Mouse (Mus musculus) MEL (cell line): Measurements from ENCODE around the gene Pecam1. TPM values are rescaled to one million over a fixed set of nuclear protein-coding genes. Genes with fewer than 3 reads are reported as not detected.

Source experiments
- DNase-seq: peaks from one replicate; pipeline ENCODE4 v3.0.0; 2011; ENCODE audit warnings: low read depth, low spot score
- H3K27ac ChIP-seq: 2 replicates; pipeline ENCODE4 v1.5.1; 2012; ENCODE audit warnings: low read depth, mild to moderate bottlenecking, control low read depth, low read length, moderate library complexity; ENCODE audit not compliant: control insufficient read depth
- H3K27me3 ChIP-seq, 2 experiments: fragments of 150-350 bp in 1 of 2; sonication (generic) in 1 of 2; 2 replicates each; pipeline ENCODE4 v1.6.1; 2012; ENCODE audit warnings: low read length in 2 of 2, mild to moderate bottlenecking in 2 of 2, improper control_type of control experiment in 1 of 2, moderate library complexity in 1 of 2; ENCODE audit not compliant: insufficient read depth in 2 of 2, control insufficient read depth in 1 of 2
- H3K36me3 ChIP-seq, 2 experiments: 2 replicates each; pipeline ENCODE4 v1.6.1; 2012 to 2014; ENCODE audit warnings: low read length in 2 of 2, improper control_type of control experiment in 1 of 2, inconsistent platforms in 1 of 2, mild to moderate bottlenecking in 1 of 2; ENCODE audit not compliant: insufficient read depth in 2 of 2, control insufficient read depth in 1 of 2
- H3K4me1 ChIP-seq, 2 experiments: fragments of 150-350 bp in 1 of 2; sonication (generic) in 1 of 2; 2 replicates each; pipeline ENCODE4 v1.6.1; 2012; ENCODE audit warnings: low read length in 2 of 2, improper control_type of control experiment in 1 of 2, mild to moderate bottlenecking in 1 of 2; ENCODE audit not compliant: insufficient read depth in 2 of 2, control insufficient read depth in 1 of 2
- H3K4me3 ChIP-seq, 2 experiments: fragments of 150-350 bp in 1 of 2; sonication (generic) in 1 of 2; 2 replicates each; pipeline ENCODE4 v1.5.1; 2012; ENCODE audit warnings: low read depth in 2 of 2, low read length in 2 of 2, mild to moderate bottlenecking in 2 of 2, moderate library complexity in 2 of 2, control low read depth in 1 of 2, improper control_type of control experiment in 1 of 2; ENCODE audit not compliant: control insufficient read depth in 1 of 2, insufficient read depth in 1 of 2
- H3K79me2 ChIP-seq: 2 replicates; pipeline ENCODE4 v1.6.1; 2012; ENCODE audit warnings: mild to moderate bottlenecking, low read length, moderate library complexity; ENCODE audit not compliant: control insufficient read depth, poor library complexity, insufficient read depth
- H3K9ac ChIP-seq: 2 replicates; pipeline ENCODE4 v1.6.1; 2012; ENCODE audit warnings: low read depth, mild to moderate bottlenecking, control low read depth, low read length, moderate library complexity; ENCODE audit not compliant: control insufficient read depth, poor library complexity, severe bottlenecking
- H3K9me3 ChIP-seq: fragments of 150-350 bp; sonication (generic); replicated peaks from 2 replicates; pipeline ENCODE4 v1.6.1; 2012; ENCODE audit warnings: mild to moderate bottlenecking, low read length, improper control_type of control experiment, moderate library complexity; ENCODE audit not compliant: insufficient read depth
- BHLHE40 ChIP-seq: IDR thresholded peaks from 2 replicates; pipeline ENCODE4 v1.6.1; 2012; ENCODE audit warnings: low read depth, mild to moderate bottlenecking, inconsistent platforms, low read length, improper control_type of control experiment, borderline replicate concordance
- CHD1 ChIP-seq: IDR thresholded peaks from 2 replicates; pipeline ENCODE4 v1.6.1; 2012; ENCODE audit warnings: low read depth, mild to moderate bottlenecking, inconsistent platforms, low read length, improper control_type of control experiment
- CHD2 ChIP-seq: IDR thresholded peaks from 2 replicates; pipeline ENCODE4 v1.6.1; 2011; ENCODE audit warnings: low read length, improper control_type of control experiment
- ETS1 ChIP-seq: IDR thresholded peaks from 2 replicates; pipeline ENCODE4 v1.6.1; 2012; ENCODE audit warnings: low read depth, mild to moderate bottlenecking, inconsistent platforms, low read length, improper control_type of control experiment, moderate library complexity
- GABPA ChIP-seq: IDR thresholded peaks from 2 replicates; pipeline ENCODE4 v1.6.1; 2012; ENCODE audit warnings: low read depth, mild to moderate bottlenecking, inconsistent platforms, low read length, improper control_type of control experiment, moderate library complexity
- GATA1 ChIP-seq: IDR thresholded peaks from 2 replicates; pipeline ENCODE4 v1.6.1; 2011; ENCODE audit warnings: low read depth, low read length, improper control_type of control experiment
- KAT2A ChIP-seq: conservative IDR thresholded peaks from 2 replicates; pipeline ENCODE4 v1.6.1; 2012; ENCODE audit warnings: low read depth, low read length, improper control_type of control experiment, inconsistent platforms
- MEF2A ChIP-seq: IDR thresholded peaks from 2 replicates; pipeline ENCODE4 v1.6.1; 2014; ENCODE audit warnings: low read depth, mild to moderate bottlenecking, inconsistent platforms, low read length, improper control_type of control experiment; ENCODE audit not compliant: poor library complexity, insufficient replicate concordance, severe bottlenecking; ENCODE audit errors: extremely low read depth
- MYB ChIP-seq: IDR thresholded peaks from 2 replicates; pipeline ENCODE4 v1.6.1; 2011; ENCODE audit warnings: mild to moderate bottlenecking, low read depth, low read length, improper control_type of control experiment
- SIN3A ChIP-seq: IDR thresholded peaks from 2 replicates; pipeline ENCODE4 v1.6.1; 2012; ENCODE audit warnings: low read length, improper control_type of control experiment, inconsistent platforms
- TCF12 ChIP-seq: IDR thresholded peaks from 2 replicates; pipeline ENCODE4 v1.6.1; 2014; ENCODE audit warnings: low read depth, mild to moderate bottlenecking, inconsistent platforms, low read length, improper control_type of control experiment, moderate library complexity
- UBTF ChIP-seq: IDR thresholded peaks from 2 replicates; pipeline ENCODE4 v1.6.1; 2012; ENCODE audit warnings: low read depth, mild to moderate bottlenecking, inconsistent platforms, low read length, improper control_type of control experiment, moderate library complexity, borderline replicate concordance; ENCODE audit not compliant: insufficient read depth
- ZKSCAN1 ChIP-seq: IDR thresholded peaks from 2 replicates; pipeline ENCODE4 v1.6.1; 2012; ENCODE audit warnings: low read depth, mild to moderate bottlenecking, inconsistent platforms, low read length, improper control_type of control experiment, moderate library complexity
- ZNF384 ChIP-seq: IDR thresholded peaks from 2 replicates; pipeline ENCODE4 v1.6.1; 2012; ENCODE audit warnings: low read depth, mild to moderate bottlenecking, inconsistent platforms, low read length, improper control_type of control experiment
- polyA plus RNA-seq, 2 experiments: library from polyadenylated mRNA; stranded (reverse) in 1 of 2; unstranded in 1 of 2; fragments of >175 nt in 1 of 2; fragments of >200 nt in 1 of 2; gene quantifications; 2 replicates each; pipeline versions ENCODE4 v1.2.1 to v1.2.4; 2012; ENCODE audit warnings: low replicate concordance in 2 of 2, low read depth in 1 of 2; ENCODE audit not compliant: insufficient read length in 2 of 2, insufficient read depth in 1 of 2, missing spikeins in 1 of 2
- total RNA-seq: library from RNA; depleted of rRNA; stranded (reverse); fragments of 300-350 nt; gene quantifications from 2 replicates; pipeline ENCODE4 v1.2.3, GENCODE M21; 2012

Gene Pecam1
- total and polyA plus RNA-seq, 3 experiments, result 0.12 to 0.14 TPM; not detected in 1

DNA sequence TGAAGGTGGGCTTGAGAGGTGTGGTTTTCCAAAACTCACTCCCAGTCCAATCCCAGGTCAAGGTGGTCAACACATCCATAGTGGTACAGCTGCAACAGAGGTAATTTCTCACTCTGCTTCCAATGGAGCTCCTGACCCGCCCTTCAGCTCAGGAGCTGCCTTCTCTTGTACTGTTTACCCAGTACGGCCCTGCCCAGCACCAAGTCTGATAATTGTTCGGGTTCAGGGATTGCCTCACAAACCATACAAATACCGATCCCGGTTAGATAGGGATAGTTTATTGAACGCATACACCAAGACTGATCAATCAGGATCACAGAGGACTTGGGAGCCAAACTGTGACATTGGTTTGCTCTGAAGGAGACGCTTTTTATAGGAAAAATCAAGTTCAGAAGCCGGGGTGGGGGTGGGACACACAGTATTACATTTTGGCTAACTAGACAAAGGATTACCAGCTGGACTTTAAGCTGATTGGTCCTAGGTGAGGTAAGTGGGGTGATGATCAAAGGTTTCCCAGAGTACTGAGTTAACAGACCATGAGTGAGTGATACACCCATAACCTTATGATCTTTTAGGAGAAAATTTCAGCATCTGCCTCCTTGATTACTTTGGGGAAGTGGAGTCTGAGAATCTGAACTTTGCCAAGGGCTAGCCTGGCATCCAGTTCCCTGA is 107.3 kb downstream of the Pecam1 start:
- H3K4me3 ChIP-seq, result no peak overlapping the region
- DNase-seq, result no peak
- no peak overlapping the region for H3K9ac ChIP-seq
- no peak overlapping the region for H3K27ac ChIP-seq
- no peaks in the 10 kb centered on the region; a peak in 1 of 4 replicates for H3K4me1 ChIP-seq
- TF ChIP-seq KAT2A, result no peak
- no peak for TF ChIP-seq CHD2
- no peak for TF ChIP-seq ETS1
- TF ChIP-seq BHLHE40, result no peak
- TF ChIP-seq SIN3A, result no peak
- H3K9me3 ChIP-seq, result no peaks in the 10 kb centered on the region
- no peaks in the 10 kb centered on the region; a peak in 1 of 4 replicates for H3K36me3 ChIP-seq
- H3K79me2 ChIP-seq, result no peaks in the 10 kb centered on the region
- H3K27me3 ChIP-seq, result no peaks in the 10 kb centered on the region

- H3K9me3 ChIP-seq, result no peaks in the 10 kb centered on the region
- H3K27me3 ChIP-seq, result no peaks in the 10 kb centered on the region
- H3K4me1 ChIP-seq, result no peaks in the 10 kb centered on the region; a peak in 1 of 4 replicates
- no peak for DNase-seq
- no peaks in the 10 kb centered on the region; a peak in 1 of 4 replicates for H3K36me3 ChIP-seq
- H3K79me2 ChIP-seq, result no peaks in the 10 kb centered on the region
- H3K9ac ChIP-seq, result no peak overlapping the region
- no peak overlapping the region for H3K27ac ChIP-seq
- TF ChIP-seq MYB, result no peak
- TF ChIP-seq ZNF384, result no peak
- no peak for TF ChIP-seq ZKSCAN1
- no peak for TF ChIP-seq CHD2
- no peak overlapping the region for H3K4me3 ChIP-seq
Observed at GRCm38 (mm10) chr11:106641580-106641979, 108.8 kb downstream of the Pecam1 start.

DNA sequence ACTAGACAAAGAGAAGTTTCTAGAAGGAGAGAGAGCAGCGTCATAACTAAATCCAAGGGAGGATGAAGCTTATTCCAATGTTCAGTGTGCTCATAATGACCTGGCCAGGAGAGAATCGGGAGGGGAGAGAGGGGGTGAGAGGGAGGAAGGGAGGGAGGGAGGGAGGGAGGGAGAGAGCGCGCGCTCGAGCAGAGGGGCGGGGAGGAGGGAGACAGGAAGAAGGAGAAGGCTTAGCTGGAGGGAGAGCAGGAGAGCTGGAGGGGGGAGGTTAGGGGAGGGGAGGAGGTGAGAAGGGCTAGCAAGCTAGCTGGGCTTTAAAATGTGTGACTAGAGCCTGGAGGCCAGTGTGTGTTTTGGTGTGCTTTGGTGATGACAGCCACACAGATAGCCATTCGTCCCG is 110.4 kb downstream of the Pecam1 start:
- DNase-seq, result no peak
- Histone ChIP-seq H3K27ac (no peak overlapping the region), H3K36me3 (no peaks in the 10 kb centered on the region; a peak in 1 of 4 replicates), H3K9ac (no peak overlapping the region), H3K27me3 (no peaks in the 10 kb centered on the region), H3K9me3 (no peaks in the 10 kb centered on the region), H3K4me1 (no peaks in the 10 kb centered on the region; a peak in 1 of 4 replicates), H3K79me2 (no peaks in the 10 kb centered on the region), H3K4me3 (no peak overlapping the region)
- no peak for TF ChIP-seq TCF12
- TF ChIP-seq GABPA, result no peak
- no peak for TF ChIP-seq GATA1
- no peak for TF ChIP-seq CHD1
- no peak for TF ChIP-seq MEF2A
- no peak for TF ChIP-seq UBTF
- no peak for TF ChIP-seq SIN3A
